Mouse (Mus musculus) myocyte (in vitro differentiated cells): Measurements from ENCODE around the gene Ogfod1.

Experiments
- E2F4 ChIP-seq: IDR thresholded peaks from one replicate; pipeline ENCODE4 v1.6.1; 2011; ENCODE audit warnings: mild to moderate bottlenecking, control low read depth, moderate library complexity; ENCODE audit not compliant: insufficient read depth
- MAX ChIP-seq: IDR thresholded peaks from one replicate; pipeline ENCODE4 v1.6.1; 2011; ENCODE audit warnings: low read depth, mild to moderate bottlenecking, control low read depth
- MYOD1 ChIP-seq, 3 experiments: IDR thresholded peaks; one replicate each; pipeline ENCODE4 v1.6.1; 2011; ENCODE audit warnings: control low read depth in 2 of 3, low read depth in 2 of 3, mild to moderate bottlenecking in 2 of 3, moderate library complexity in 1 of 3; ENCODE audit not compliant: insufficient read length in 2 of 3, control insufficient read depth in 1 of 3
- MYOG ChIP-seq, 3 experiments: IDR thresholded peaks; one replicate each; pipeline ENCODE4 v1.6.1; 2011; ENCODE audit warnings: control low read depth in 2 of 3, low read depth in 2 of 3, mild to moderate bottlenecking in 2 of 3; ENCODE audit not compliant: insufficient read length in 2 of 3, control insufficient read depth in 1 of 3, insufficient read depth in 1 of 3
- POLR2A ChIP-seq: IDR thresholded peaks from one replicate; pipeline ENCODE4 v1.6.1; 2011; ENCODE audit warnings: low read depth, mild to moderate bottlenecking, control low read depth, moderate library complexity; ENCODE audit not compliant: insufficient read length
- POLR2AphosphoS2 ChIP-seq: IDR thresholded peaks from one replicate; pipeline ENCODE4 v1.6.1; 2011; ENCODE audit warnings: low read depth, control low read depth; ENCODE audit not compliant: insufficient read length
- TCF12 ChIP-seq: IDR thresholded peaks from one replicate; pipeline ENCODE4 v1.6.1; 2011; ENCODE audit warnings: mild to moderate bottlenecking, control low read depth; ENCODE audit not compliant: poor library complexity, insufficient read depth, severe bottlenecking

GRCm38 (mm10) chr8:94036944-94037524 is at the start of gene Ogfod1, which contains the start of gene Nudt21:
- TF ChIP-seq POLR2A (peak; percentile 69), E2F4 (no peak), MYOD1 (IDR thresholded peaks at IDR 0.05; ENCODE audit: control insufficient read depth in 1 of 3, insufficient read length in 2 of 3, low read depth in 2 of 3) (no peak), POLR2AphosphoS2 (no peak), MAX (no peak), TCF12 (no peak), MYOG (IDR thresholded peaks at IDR 0.05; ENCODE audit: control insufficient read depth in 1 of 3, insufficient read depth in 1 of 3, insufficient read length in 2 of 3, low read depth in 2 of 3) (no peak)
